Mouse (Mus musculus) monocyte, adult 2 months (primary cell): ENCODE data around the gene Ell2.
"Not testable (repeated sequence)": the region's sequence is repeated elsewhere in the genome, so short reads cannot be mapped to it uniquely, and the experiment has no call there.

Source experiments
- DNase-seq, 2 experiments: peaks; one replicate each; pipeline ENCODE4 v3.0.0; 2022; ENCODE audit warnings: low spot score in 2 of 2, low read depth in 1 of 2

The Ell2 gene

DNA sequence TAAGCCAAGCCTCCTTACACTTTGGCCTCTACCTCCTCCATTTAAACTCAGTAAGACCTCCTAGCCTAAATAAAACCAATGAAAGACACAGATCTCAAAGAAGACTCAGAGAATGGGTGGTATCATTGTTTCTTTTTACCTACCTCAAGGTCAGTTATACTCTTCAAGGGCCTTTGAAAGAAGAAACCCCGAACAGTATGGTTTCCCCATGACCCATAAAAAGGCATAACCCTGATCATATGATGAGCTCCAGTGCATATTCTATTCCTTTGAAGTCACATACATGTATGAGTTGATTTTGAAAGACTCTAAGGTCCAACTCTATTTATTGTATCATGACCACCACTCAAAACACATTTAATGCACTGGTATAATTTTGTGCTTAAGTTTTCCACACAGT is at the start of gene Ell2:
TSS of gene Ell2 (plus strand) at position 301 of the 400 bp plus-strand sequence.
- DNase-seq = no peak

DNA sequence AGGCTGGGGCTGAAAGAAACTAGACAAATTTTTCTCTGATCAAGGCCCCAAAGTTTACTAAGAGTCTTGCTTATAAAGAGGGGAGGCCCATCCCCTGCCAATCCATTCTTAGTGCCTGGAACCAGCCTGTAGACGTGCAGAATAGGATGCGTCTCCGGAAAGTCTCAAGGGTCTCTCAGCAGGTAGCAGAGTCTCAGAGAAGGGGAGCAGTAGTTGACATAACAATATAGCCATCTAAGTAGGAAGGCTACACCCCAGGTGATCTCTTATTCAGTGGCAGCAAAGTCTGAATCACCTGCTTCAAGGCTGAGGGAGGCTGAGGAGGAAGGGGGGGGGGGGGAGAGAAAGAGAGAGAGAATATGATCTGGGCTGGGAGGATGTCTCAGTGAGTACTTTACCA is 21.1 kb upstream of the Ell2 start:
- no peak for DNase-seq

DNA sequence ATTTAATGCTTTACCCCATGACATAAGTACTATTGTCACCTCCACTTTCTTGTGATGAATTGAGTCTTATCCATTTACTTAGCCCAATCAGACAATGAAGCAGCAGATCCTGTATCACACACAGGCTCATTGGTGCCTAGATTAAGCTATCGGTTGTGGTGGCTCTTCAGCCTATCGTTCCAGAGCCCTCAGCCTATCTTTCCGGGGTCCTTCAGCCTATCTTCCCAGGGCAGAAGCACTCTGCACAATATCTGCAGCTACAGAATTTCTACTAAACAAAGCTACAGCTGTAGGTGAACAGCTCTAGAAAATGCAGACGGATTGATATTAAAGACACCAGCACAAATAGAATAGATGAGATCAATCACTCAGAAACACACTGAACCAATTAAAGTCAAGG is 19.6 kb upstream of the Ell2 start:
- no peak for DNase-seq

DNA sequence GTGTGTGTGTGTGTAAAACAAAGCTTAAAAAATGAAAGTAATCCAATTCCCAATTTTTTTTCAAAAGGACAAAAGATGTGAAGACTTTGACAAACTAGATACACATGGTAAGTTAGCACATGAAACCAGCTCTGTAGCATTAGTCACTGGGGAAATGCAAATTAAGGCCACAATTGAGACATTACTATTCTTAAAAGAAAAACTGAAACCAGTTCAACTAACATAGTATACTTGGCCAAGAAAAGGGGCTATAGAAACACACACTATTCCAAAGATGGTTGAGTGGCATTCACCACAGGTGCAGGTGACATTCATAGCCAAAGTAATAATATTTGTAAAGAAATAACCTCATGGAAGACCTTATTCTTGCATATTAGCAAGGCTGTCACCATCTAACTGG is 14.9 kb upstream of the Ell2 start:
- DNase-seq = no peak

DNA sequence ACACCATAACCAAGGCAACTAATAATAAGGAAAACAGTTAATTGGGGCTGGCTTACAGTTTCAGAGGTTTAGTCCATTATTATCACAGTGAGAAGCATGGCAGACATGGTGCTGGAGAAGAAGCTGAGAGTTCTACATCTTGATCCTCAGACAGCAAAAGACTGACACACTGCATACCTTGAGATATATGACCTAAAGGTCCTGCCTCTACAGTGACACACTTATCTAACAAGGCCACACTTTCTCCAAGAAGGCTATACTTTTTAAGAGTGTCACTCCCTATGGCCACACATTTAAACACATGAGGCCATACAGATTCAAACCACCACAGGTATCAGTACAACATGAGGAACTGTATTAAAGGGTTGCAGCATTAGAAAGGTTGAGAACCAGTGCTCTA is 13.5 kb upstream of the Ell2 start:
- DNase-seq = no peak

DNA sequence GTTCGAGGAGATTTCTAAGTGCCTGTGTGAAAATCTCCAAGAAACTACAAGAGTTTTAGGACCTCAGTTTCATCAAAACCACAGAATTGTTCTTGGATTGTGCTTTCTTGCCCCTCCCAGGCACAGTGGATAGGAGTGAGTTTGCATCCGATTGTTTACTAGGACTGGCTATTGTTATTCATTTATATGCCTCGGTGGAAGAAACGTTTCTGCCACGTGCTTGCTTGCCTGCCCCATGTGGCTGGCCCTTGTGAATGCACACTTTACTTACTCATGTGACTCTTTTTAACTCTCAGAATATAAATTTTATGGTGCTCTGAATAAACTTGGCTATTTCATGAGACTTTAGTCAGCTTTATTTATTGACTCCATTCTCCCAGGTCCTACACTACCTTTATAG is 3.7 kb upstream of the Ell2 start:
- no peak for DNase-seq

DNA sequence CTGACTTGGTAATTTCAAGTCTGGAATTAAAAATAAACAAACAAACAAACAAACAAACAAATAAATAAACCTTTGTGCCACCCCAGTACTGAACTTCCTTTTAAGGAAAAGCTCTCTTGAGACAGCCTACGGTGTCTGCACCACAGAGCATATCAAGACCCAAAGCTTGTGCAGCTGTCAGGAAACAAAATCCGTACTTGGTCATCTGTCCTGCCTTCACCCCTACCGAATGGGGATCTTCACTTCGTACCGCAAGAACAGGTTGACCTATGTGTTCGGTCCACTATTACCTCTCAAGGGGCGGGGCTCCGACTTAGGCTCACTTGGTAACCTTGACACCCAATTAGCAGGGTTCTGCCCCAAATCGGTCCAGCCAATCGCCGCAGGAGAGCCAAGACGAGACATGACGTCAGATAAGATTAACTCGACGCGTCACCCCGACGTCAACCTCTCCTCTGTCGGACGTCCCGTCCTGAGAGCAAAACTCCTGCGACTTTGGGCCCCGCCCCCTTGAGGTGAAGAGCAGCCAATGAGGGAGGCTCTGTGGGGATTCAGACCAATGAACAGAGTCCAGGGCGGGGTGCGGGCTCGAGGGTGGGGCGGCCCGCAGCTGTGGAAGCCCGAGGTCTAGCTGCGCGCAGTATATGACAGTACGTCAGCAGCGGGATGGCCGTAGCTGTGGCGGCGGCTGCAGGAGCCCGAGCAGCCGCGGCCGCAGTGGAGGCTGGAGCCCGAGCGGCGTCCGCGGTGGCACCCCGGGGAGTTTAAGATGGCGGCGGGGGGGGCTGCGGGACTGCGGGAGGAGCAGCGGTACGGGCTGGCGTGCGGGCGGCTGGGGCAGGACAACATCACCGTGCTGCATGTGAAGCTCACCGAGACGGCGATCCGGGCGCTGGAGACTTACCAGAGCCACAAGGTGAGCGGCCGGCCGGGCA is 592 bp downstream of the Ell2 start:
- DNase-seq = peak; percentile 89 to 91

DNA sequence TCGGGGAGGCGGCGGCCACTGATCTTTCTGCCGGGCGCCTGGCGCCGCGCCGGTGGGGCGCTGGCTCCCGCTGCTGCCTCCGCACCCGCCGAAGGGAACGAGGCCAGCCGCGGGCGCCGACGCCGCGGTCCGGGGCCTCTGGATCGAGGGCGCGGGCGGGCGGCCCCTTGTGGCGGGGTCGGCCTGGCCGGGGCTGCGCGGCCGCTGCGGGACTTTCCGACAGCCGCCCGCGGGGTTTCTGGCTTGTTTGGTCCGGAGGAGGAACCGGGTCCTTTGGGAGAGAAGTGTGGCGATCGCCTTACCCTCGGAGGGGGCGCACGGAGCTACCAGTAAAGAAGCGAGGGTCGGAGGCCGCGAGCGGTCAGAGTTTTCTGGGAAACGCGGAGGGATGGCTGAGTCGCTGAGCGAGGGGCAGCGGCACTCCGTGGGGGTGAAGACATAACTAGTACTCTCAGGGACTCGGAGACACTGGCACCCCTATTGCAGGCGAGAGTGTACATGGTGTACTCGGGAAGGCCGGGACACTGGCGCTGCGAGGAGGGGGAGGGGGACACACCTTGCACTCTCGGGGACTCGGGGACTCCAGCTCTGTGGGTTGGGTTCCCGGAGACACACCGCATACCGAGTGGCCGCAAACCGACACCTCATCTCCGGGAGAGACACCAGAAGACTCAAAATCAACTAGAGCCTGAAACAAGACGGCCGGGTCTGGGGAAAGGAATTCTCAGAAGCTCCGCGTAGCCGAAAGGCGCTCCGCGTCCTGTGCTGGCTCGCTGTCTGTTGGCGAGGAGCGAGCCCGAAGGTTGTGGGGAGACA is 1.5 kb downstream of the Ell2 start:
- DNase-seq = peak in 1 of 2 experiments; percentile 51

DNA sequence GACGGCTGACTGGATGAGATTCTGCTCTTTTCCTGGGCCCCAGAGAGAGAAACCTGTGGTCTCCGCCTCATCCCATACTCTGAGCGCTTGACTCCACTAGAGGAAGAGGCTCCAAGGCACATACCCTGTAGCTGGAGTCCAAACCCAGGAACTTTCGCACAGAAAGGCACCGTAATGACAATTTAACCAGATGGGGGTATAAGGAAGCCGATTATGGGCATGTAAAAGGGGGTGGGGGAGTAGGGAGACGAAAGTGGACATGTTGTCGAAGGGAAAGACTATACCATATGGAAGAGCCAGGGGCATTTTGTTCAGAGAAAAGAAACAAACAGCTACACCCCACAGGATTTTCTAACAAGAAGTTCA is 2.1 kb downstream of the Ell2 start:
- DNase-seq = no peak

DNA sequence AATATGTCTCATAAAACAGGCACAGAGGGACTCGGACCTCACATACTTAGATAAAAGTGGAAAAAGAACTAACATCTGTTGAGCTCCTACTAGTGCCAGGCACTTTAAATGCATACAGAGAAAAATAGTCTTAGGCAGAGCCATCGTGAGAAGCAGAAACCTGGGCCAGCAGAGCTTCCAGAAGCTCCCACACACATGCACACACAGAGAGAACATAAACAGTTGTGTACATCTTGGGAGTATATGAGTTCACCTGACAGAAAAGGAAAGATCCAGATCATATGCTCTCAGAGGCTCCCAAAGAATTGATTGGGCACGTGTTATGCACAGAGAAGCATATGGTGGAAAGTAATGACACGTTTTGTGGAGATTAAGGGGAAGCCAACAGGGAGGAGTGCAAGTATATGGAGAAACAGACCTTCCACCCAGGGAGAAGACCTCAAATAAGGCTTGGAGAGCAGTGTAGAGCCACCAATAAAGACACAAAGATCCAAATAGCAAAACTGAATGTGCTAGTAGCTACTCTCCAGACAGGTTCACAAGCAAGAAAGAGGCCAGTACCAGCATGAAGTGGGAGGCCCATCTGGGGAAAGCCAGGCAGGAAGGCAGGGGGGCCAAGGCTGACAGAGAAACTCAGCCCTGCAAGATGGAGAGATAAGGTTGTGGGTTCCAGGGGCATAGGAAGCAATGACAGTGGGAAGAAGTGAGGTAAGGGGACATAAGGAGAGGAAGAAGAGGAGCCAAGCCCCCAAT is 2.6 kb downstream of the Ell2 start:
- no peak for DNase-seq

DNA sequence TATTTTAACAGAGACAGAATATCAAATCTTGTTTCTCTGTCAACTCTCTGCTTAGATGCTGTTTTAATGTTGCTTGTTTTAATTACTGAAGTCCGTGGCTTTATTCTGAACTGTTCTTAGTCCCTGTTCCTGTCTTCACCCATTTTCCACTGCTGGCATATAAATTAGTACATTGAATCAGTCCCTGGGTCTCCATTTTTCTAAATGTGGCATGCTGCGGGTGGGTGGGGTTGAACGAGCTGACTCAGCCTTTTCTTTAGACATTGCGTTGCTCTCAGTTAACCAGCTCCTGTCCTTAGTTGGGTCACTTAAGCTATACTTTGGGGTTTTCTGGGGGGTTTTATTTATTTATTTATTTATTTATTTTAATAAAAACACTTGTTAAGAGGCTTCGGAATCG is 3.6 kb downstream of the Ell2 start:
- no peak for DNase-seq

DNA sequence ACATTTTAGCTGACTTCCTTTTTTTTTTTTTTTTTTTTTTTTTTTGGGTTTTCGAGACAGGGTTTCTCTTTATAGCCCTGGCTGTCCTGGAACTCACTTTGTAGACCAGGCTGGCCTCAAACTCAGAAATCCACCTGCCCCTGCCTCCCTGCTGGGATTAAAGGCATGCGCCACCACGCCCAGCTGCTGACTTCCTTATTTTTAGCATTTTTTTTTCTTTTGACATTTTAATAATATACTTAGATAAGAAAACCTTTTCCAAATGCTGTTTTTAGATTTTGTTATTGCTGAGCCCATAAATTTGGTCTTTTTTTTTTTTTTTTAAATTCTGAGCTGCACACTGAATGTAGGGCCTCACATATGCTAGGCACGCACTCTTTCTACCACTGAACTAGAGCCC is 5.0 kb downstream of the Ell2 start:
- DNase-seq = not testable (repeated sequence)

DNA sequence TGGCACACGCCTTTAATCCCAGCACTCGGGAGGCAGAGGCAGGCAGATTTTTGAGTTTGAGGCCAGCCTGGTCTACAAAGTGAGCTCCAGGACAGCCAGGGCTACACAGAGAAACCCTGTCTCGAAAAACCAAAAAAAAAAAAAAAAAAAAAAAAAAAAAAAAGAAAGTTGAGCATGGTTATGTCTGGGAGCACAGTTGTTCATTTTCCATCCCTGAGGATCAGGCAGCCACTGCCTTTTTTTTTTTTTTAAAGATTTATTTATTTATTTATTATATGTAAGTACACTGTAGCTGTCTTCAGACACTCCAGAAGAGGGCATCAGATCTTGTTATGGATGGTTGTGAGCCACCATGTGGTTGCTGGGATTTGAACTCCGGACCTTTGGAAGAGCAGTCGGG is 6.0 kb downstream of the Ell2 start:
- DNase-seq = not testable (repeated sequence)

DNA sequence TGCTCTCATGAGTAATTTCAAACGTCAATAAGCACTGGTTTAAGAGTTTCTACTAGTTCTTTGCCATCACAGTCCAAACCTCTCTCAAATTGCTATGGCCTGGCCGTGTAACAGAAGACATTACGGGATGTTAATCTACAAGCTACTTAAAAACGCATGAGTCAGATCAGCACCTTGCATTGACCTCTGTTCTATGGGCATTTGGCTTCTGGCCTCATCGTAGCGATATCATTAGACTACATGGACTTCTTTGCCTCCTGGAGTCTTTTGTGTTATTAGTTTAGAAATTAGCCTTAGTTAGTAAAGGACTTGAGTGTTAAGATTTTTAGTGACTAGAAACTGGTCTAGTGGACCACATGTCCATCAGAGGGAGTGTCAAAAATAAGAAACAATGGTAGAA is 7.8 kb downstream of the Ell2 start:
- DNase-seq = no peak

DNA sequence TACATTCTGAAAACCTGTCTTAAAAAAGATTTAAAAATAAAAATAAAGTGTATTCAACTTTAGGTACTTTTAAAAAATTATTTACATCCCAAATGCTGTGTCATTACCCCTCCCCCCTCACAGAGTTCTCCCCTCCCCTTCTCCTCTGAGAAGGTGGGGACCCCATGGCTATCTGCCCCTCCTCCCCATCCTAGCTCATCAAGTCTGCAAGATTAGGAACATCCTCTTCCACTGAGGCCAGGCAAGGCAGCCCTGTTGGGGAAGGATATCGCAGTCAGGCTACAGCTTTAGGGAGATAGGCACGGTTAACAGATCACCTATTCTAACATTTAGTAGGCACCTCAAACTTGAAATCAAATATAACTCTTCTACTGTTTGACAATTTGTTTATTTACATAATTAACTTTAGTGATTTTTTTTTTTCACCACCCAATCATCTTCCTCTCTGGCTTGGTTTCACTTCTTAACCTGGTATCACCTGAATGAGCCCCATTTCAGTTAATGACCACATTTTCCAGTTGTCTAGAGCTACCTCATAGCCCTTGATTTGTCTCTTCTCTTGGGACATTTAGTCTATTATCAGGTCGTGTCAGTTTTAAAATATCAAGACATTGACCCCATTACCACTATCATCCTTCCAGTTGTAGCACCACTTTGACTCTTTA is 11.2 kb downstream of the Ell2 start:
- no peak for DNase-seq

DNA sequence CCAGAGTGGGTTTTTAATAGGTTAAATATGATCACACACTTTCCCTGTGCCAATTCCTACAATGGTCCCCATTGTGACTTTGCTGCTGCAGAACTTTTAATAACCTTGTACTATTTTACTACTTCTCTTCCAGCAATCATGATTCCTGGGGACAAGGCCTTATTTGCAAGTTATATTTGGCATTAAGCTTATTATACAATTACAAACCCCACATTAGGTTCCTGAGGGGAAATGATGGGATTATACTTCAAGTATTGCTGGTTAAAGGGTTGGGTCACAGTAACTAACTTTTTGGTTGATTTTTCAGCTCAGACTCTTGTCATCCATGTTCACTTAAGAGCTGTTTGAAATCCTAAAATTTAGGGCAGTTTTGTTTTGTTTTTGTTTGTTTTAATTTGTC is 11.8 kb downstream of the Ell2 start:
- DNase-seq = no peak

DNA sequence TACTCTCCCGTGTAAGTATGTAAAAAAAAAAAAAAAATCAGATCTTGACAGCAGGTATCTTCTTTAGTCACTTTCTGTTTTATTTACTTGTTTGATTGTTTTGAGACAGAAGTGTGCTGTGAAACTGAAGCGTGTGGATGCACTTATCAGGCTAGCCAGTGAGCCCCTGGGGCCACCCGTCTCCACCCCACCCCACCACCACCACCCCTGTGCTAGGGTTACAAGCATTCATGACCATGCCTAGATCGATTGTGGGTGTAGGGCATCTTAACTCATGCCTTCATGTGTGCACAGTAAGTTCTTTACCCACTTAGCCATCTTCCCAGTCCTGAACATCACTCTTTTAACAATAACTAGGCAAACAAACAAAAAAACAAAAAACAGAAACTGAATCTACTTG is 13.1 kb downstream of the Ell2 start:
- no peak for DNase-seq

DNA sequence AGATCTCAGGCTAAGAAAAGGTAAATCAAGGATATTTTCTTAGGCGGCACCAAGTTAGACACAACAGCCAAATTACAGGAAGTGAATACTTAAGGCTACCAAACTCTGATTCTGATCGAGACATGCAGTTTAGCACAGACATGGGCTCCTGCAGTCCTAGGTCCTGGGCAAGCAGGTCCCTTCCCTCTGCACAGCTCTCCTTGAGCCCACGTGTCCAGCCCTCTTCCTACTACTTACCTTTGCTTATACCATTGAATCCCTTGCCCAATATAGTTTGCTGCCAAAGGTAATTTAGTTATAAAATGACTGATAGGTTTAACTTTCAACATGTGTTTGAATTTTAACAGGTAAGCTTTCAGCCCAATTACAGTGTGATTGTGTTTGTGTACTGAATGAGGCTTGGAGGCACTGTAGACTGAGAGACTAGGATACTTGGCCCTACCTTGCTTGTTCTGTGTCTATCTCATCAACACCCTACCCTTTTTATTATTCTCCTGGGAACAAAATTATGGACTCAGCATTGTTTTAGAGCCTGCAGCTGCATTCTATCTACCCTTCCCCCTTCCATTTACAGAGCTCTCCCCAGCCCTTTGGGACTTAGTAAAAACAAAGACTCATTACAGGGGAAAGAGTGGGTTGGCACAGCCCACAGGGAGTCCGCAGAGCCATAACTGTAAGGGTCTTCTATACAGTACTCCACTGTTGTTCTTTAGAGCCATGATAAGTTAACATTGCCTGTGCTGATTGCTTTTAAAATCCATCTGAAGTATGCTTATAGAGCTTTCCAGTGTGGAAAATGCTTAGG is 20.2 kb downstream of the Ell2 start:
- no peak for DNase-seq

DNA sequence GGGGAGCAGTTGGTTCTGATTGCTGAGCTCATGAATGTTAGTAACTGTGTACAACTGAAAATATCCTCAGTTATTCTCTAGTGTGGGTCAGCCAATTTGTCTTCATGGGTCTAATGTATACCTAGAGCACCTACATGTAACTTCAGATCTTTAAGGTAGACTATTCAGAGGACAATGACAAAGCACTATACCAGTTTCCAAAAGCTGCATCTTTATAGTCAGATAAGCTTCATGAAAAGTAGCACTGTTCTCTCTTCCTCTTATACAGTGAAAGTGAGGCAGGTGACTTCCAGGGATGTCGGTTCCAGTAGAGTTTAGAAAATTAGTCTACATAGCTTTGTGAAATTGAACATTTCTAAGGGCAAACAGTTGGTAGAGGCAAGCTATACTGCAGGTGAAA is 21.4 kb downstream of the Ell2 start:
- DNase-seq = no peak

DNA sequence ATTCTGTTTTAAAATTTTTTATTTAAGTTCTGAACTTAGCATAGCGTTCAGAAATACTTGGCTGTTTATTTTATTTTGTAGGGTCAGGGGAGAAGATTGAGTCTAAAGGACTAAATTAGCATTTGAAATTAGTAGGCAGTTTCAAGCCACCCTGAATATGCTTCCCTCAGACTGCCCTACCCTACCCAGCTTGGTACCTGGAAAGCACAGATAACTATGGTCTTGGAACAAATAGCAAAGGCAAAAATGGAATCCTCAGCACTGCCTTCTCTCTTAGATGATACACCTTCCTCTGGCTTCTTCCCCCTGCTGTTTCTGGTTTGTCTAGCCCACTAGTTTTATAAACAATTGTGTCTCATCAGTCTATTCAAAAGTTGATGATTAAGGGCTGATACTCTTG is 23.3 kb downstream of the Ell2 start:
- no peak for DNase-seq
